Mouse (Mus musculus) cerebellum, adult 2 months (tissue): Measurements from ENCODE around the gene Ucp1. TPM values are rescaled to one million over a fixed set of nuclear protein-coding genes. Genes with fewer than 3 reads are reported as not detected.
A peak's percentile ranks its signal among the peaks of the same experiment; 100 is the strongest.

Source experiments
- DNase-seq, 2 experiments: peaks; one replicate each; pipeline ENCODE4 v3.0.0; 2021
- H3K27ac ChIP-seq: fragments of 200-500 bp; 2 replicates; pipeline ENCODE4 v1.5.1; 2012; ENCODE audit warnings: low read length, control low read depth, inconsistent platforms; ENCODE audit not compliant: insufficient read depth
- H3K27me3 ChIP-seq: fragments of 200-500 bp; 2 replicates; pipeline ENCODE4 v1.6.1; 2012; ENCODE audit warnings: inconsistent platforms, mild to moderate bottlenecking, low read length, moderate library complexity; ENCODE audit not compliant: control insufficient read depth, insufficient read depth
- H3K4me1 ChIP-seq: fragments of 200-500 bp; 2 replicates; pipeline ENCODE4 v1.6.1; 2011; ENCODE audit warnings: low read length; ENCODE audit not compliant: control insufficient read depth, insufficient read depth
- H3K4me3 ChIP-seq: fragments of 200-500 bp; replicated peaks from 2 replicates; pipeline ENCODE3; 2011; ENCODE audit warnings: mild to moderate bottlenecking, low read depth, low read length, control low read depth; ENCODE audit not compliant: insufficient read depth
- CTCF ChIP-seq: fragments of 200-500 bp; IDR thresholded peaks from 2 replicates; pipeline ENCODE4 v1.5.1; 2011; ENCODE audit warnings: low read depth, mild to moderate bottlenecking, control low read depth, low read length, moderate library complexity, borderline replicate concordance; ENCODE audit not compliant: insufficient read depth
- POLR2A ChIP-seq: fragments of 200-500 bp; IDR thresholded peaks from 2 replicates; pipeline ENCODE4 v1.6.1; 2011; ENCODE audit warnings: low read length, control low read depth, borderline replicate concordance; ENCODE audit not compliant: insufficient read depth
- WGBS: fragments of 180-500 bp; shearing (Covaris S2); methylation state at CpG from one replicate; pipeline ENCODE4 v1.1.7; 2018; 5-methylcytosine and 5-hydroxymethylcytosine counted together
- polyA plus RNA-seq: library from polyadenylated mRNA; depleted of rRNA; stranded (reverse); fragments of >200 nt; gene quantifications from 2 replicates; pipeline ENCODE4 v1.2.3, GENCODE M21; 2012

Gene Ucp1
- polyA plus RNA-seq, 1 experiment: 0.77 TPM

GRCm38 (mm10) chr8:83315691-83316090, 25.5 kb downstream of the Ucp1 start:
- Histone ChIP-seq H3K27ac (no peak overlapping the region), H3K4me1 (no peaks in the 10 kb centered on the region), H3K4me3 (no peak overlapping the region), H3K27me3 (no peaks in the 10 kb centered on the region)
- WGBS: 80% methylated on average over 2 of the region's 2 CpGs
- DNase-seq: no peak
- TF ChIP-seq POLR2A (no peak), CTCF (no peak)

- WGBS: 54% methylated on average over 3 of the region's 3 CpGs
- H3K27me3 ChIP-seq: no peaks in the 10 kb centered on the region
Observed at GRCm38 (mm10) chr8:83320543-83320942, 30.4 kb downstream of the Ucp1 start.

GRCm38 (mm10) chr8:83322374-83322773, 32.2 kb downstream of the Ucp1 start:
- H3K4me3 ChIP-seq: no peak overlapping the region
- H3K27ac ChIP-seq: no peak overlapping the region
- 93% methylated on average over 6 of the region's 6 CpGs for WGBS
- no peak for TF ChIP-seq CTCF
- no peak for TF ChIP-seq POLR2A
- no peak for DNase-seq
- H3K4me1 ChIP-seq: no peaks in the 10 kb centered on the region
- H3K27me3 ChIP-seq: no peaks in the 10 kb centered on the region

More at GRCm38 (mm10) chr8:83320543-83320942, 30.4 kb downstream of the Ucp1 start:
- Histone ChIP-seq H3K27ac (no peak overlapping the region), H3K4me3 (no peak overlapping the region), H3K4me1 (no peaks in the 10 kb centered on the region)
- DNase-seq: no peak
- TF ChIP-seq CTCF (no peak), POLR2A (no peak)

GRCm38 (mm10) chr8:83323056-83323455, 32.9 kb downstream of the Ucp1 start:
- WGBS: 87% methylated on average over 2 of the region's 2 CpGs
- DNase-seq: no peak
- H3K4me3 ChIP-seq: no peak overlapping the region
- no peak overlapping the region for H3K27ac ChIP-seq
- H3K4me1 ChIP-seq: no peaks in the 10 kb centered on the region
- H3K27me3 ChIP-seq: no peaks in the 10 kb centered on the region
- TF ChIP-seq CTCF: peak; percentile 18; the same call in 1 of the 2 replicates
- TF ChIP-seq POLR2A: no peak

GRCm38 (mm10) chr8:83327889-83328288, 37.7 kb downstream of the Ucp1 start:
- no peak for DNase-seq
- Histone ChIP-seq H3K4me1 (no peaks in the 10 kb centered on the region), H3K27me3 (no peaks in the 10 kb centered on the region), H3K4me3 (no peak overlapping the region), H3K27ac (no peak overlapping the region)
- TF ChIP-seq CTCF (no peak), POLR2A (no peak)
- WGBS: 92% methylated on average over 5 of the region's 5 CpGs

- Histone ChIP-seq H3K4me1 (no peaks in the 10 kb centered on the region), H3K27me3 (no peaks in the 10 kb centered on the region), H3K4me3 (peak overlapping the region; percentile 80), H3K27ac (no peak overlapping the region)
- TF ChIP-seq CTCF (no peak), POLR2A (no peak)
- WGBS: 7% methylated on average over 7 of the region's 7 CpGs
- DNase-seq: peak in 1 of 2 experiments; percentile 59
Observed at GRCm38 (mm10) chr8:83331567-83331898, 41.4 kb downstream of the Ucp1 start.

- H3K27ac ChIP-seq: peak within 1 kb of the TSS; percentile 52
- H3K4me3 ChIP-seq: peak within 1 kb of the TSS; percentile 80
- under 1% methylated on average over 85 of the region's 85 CpGs for WGBS
- DNase-seq: peak; percentile 96 to 97
- no peaks in the 10 kb centered on the region for H3K27me3 ChIP-seq
- no peaks in the 10 kb centered on the region for H3K4me1 ChIP-seq
- TF ChIP-seq CTCF (no peak), POLR2A (peak; percentile 76; the same call in 1 of the 2 replicates)
Observed at GRCm38 (mm10) chr8:83331899-83332697, 41.9 kb downstream of the Ucp1 start, which contains the start of gene Elmod2. Elmod2 (minus strand) TSS chr8:83332486.

- 19% methylated on average over 7 of the region's 7 CpGs for WGBS
Observed at GRCm38 (mm10) chr8:83332864-83333263, 42.7 kb downstream of the Ucp1 start.

GRCm38 (mm10) chr8:83342076-83342475, 51.9 kb downstream of the Ucp1 start:
- DNase-seq: no peak
- 86% methylated on average over 3 of the region's 3 CpGs for WGBS
- no peaks in the 10 kb centered on the region for H3K4me1 ChIP-seq

More at GRCm38 (mm10) chr8:83332864-83333263, 42.7 kb downstream of the Ucp1 start:
- H3K4me3 ChIP-seq: peak overlapping the region; percentile 32
- H3K27ac ChIP-seq: no peak overlapping the region
- DNase-seq: no peak
- H3K27me3 ChIP-seq: no peaks in the 10 kb centered on the region
- no peaks in the 10 kb centered on the region for H3K4me1 ChIP-seq
- TF ChIP-seq POLR2A: no peak
- TF ChIP-seq CTCF: no peak

More at GRCm38 (mm10) chr8:83342076-83342475, 51.9 kb downstream of the Ucp1 start:
- H3K27ac ChIP-seq: no peak overlapping the region
- no peaks in the 10 kb centered on the region for H3K27me3 ChIP-seq
- H3K4me3 ChIP-seq: no peak overlapping the region
- TF ChIP-seq POLR2A (no peak), CTCF (no peak)
